Mouse (Mus musculus) heart, adult 2 months (tissue): ENCODE measurements at regions not wholly inside any gene's neighbourhood (a gene's known extent, or its start where the extent isn't known, plus 50 kb on each side); places are given as distances from the start of the nearest gene placed in this dataset.

Experiments used
- CTCF ChIP-seq: fragments of 200-600 bp; IDR thresholded peaks from 2 replicates; pipeline ENCODE4 v1.8.1; 2022; ENCODE audit warnings: antibody characterized with exemption, mild to moderate bottlenecking, moderate library complexity
- EP300 ChIP-seq: fragments of 200-500 bp; IDR thresholded peaks from 2 replicates; pipeline ENCODE4 v1.6.1; 2011; ENCODE audit warnings: low read depth, low read length, control low read depth; ENCODE audit not compliant: insufficient read depth
- POLR2A ChIP-seq: fragments of 200-500 bp; IDR thresholded peaks from 2 replicates; pipeline ENCODE4 v1.6.1; 2011; ENCODE audit warnings: mild to moderate bottlenecking, low read depth, low read length, control low read depth; ENCODE audit not compliant: insufficient read depth

- TF ChIP-seq EP300 = no peak
- no peak for TF ChIP-seq CTCF
- TF ChIP-seq POLR2A = no peak
Observed at GRCm38 (mm10) chr2:96256491-96256890, 61.5 kb upstream of the Lrrc4c start.
